Mouse (Mus musculus) cerebral cortex, adult 2 months (tissue): ENCODE results near the gene Gm21477.

ENCODE experiments used
- WGBS: fragments of 180-500 bp; shearing (Covaris S2); methylation state at CpG from one replicate; pipeline ENCODE4 v1.1.7; 2018; 5-methylcytosine and 5-hydroxymethylcytosine counted together

Gm21477 gene

DNA sequence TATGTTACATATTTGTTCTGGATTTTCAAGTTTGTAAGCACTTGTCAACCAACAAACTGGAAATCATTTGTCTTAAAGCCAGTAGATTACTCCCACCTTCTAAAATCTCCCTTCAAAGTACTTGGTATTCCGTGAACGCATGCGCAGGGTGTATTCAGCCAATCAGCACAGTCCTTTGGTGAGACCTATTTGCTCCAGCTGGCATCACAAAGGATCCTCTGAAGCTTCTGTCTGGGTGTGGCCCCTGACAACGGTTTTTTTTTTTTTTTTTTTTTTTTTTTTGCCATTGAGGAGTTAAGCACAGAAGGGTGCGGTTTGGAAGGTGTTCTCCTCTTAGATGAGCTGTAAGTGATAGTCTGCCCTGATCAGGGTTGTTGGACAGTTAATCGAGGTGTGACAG lies at the start of gene Gm21477:
Gm21477 (plus strand) TSS at position 301 of the 400 bp plus-strand sequence.
- 33% methylated on average over 1 of the region's 6 CpGs for WGBS
